ENCODE assay signal across 11 mouse cellular contexts in genomic region chr2:101756069-101756753, GRCm38 (mm10).
A peak's percentile ranks its signal among the peaks of the same experiment; 100 is the strongest.
DNase-seq lines count a peak whose midpoint lies in the region; ATAC-seq lines count a peak whose summit lies in the region.
"Had no signal": no experiment of that assay in that cellular context is flagged by ENCODE, and none has a peak within 500 bp of the region (broad histone marks: within the 10 kb centered on the region; RNA-seq: fewer than 3 reads in every experiment).

No protein-coding gene starts in this region.

- no peaks in the 10 kb centered on the region for H3K36me3 ChIP-seq in embryonic facial prominence, embryonic 10.5 days (replicated peaks)
- H3K36me3 ChIP-seq: intestine, embryonic 15.5 days; liver, embryonic 13.5 days had no signal

- DNase-seq in 416B (ENCODE audit: low read depth) (peak; percentile 48), MN1 (ENCODE audit: low spot score) (no peak)
- DNase-seq in CD4-positive, CD25-positive, alpha-beta regulatory T cell, adult 2 months (ENCODE audit: low read depth, low spot score), result peak; percentile 52
- DNase-seq in embryonic facial prominence, embryonic 10.5 days (ENCODE audit: low spot score), result no peak
- DNase-seq in natural killer cell, adult 2 months (ENCODE audit: low spot score in 2 of 2), result peak; percentile 65 to 75
- no peak for DNase-seq in frontal cortex, postnatal 25 days (ENCODE audit: low spot score in 2 of 2)
- DNase-seq: adrenal gland, postnatal 10 days; liver, embryonic 13.5 days; lung, postnatal 36 days had no signal

- H3K9me3 ChIP-seq in embryonic facial prominence, embryonic 10.5 days, result no peaks in the 10 kb centered on the region
- H3K9me3 ChIP-seq: intestine, embryonic 15.5 days; liver, embryonic 13.5 days had no signal

- ATAC-seq in erythroblast, adult 5-6 weeks (replicated peaks; ENCODE audit: low FRiP score, poor library complexity, severe bottlenecking), result no peak
- ATAC-seq: intestine, embryonic 15.5 days had no signal

- no peak overlapping the region for H3K4me3 ChIP-seq in embryonic facial prominence, embryonic 10.5 days
- H3K4me3 ChIP-seq: intestine, embryonic 15.5 days; liver, embryonic 13.5 days had no signal

- H3K27me3 ChIP-seq in embryonic facial prominence, embryonic 10.5 days (replicated peaks; ENCODE audit: low read depth, poor library complexity, severe bottlenecking), result no peaks in the 10 kb centered on the region
- H3K27me3 ChIP-seq: intestine, embryonic 15.5 days; liver, embryonic 13.5 days had no signal

- peaks cover 65% of the 10 kb centered on the region for H3K4me1 ChIP-seq in embryonic facial prominence, embryonic 10.5 days

- peak overlapping the region; percentile 57; the same call in 1 of the 2 replicates for H3K27ac ChIP-seq in embryonic facial prominence, embryonic 10.5 days (replicated peaks)
- H3K27ac ChIP-seq: intestine, embryonic 15.5 days; liver, embryonic 13.5 days had no signal

- 24% methylated on average over 7 of the region's 7 CpGs for WGBS in embryonic facial prominence, embryonic 10.5 days

Comparison
In these comparisons a context has a peak if more than half of its experiments do, and no peak if none do; other contexts are left out.
1. DNase-seq: peak in 416B (single experiment), CD4-positive, CD25-positive, alpha-beta regulatory T cell, adult 2 months (single experiment) and natural killer cell, adult 2 months (2 of 2); none in embryonic facial prominence, embryonic 10.5 days (single experiment), frontal cortex, postnatal 25 days (0 of 2) and MN1 (single experiment).